Mouse (Mus musculus) intestine, embryonic 15.5 days (tissue): ENCODE data around the gene Ccnyl1. TPM values are rescaled to one million over a fixed set of nuclear protein-coding genes. Genes with fewer than 3 reads are reported as not detected.
"Not testable (repeated sequence)": the region's sequence is repeated elsewhere in the genome, so short reads cannot be mapped to it uniquely, and the experiment has no call there.

Source experiments
- ATAC-seq: fragments of 200-750 bp; cut with Nextera tagmentation; 2 replicates; pipeline ENCODE4 v1.8.0; 2017; ENCODE audit warnings: moderate TSS enrichment, moderate library complexity
- H3K27ac ChIP-seq: fragments of 300-500 bp; sonication (generic); 2 replicates; pipeline ENCODE4 v1.5.1; 2015; ENCODE audit warnings: mild to moderate bottlenecking, inconsistent platforms
- H3K27me3 ChIP-seq: fragments of 300-500 bp; sonication (generic); replicated peaks from 2 replicates; pipeline ENCODE4 v1.6.1; 2015; ENCODE audit warnings: inconsistent platforms
- H3K36me3 ChIP-seq: fragments of 300-500 bp; sonication (generic); 2 replicates; pipeline ENCODE4 v1.6.1; 2015; ENCODE audit warnings: inconsistent platforms
- H3K4me1 ChIP-seq: fragments of 300-500 bp; sonication (generic); replicated peaks from 2 replicates; pipeline ENCODE4 v1.6.1; 2015; ENCODE audit warnings: inconsistent platforms
- H3K4me2 ChIP-seq: fragments of 300-500 bp; sonication (generic); replicated peaks from 2 replicates; pipeline ENCODE4 v1.6.1; 2015; ENCODE audit warnings: mild to moderate bottlenecking, inconsistent platforms
- H3K4me3 ChIP-seq: fragments of 300-500 bp; sonication (generic); replicated peaks from 2 replicates; pipeline ENCODE4 v1.5.1; 2015; ENCODE audit warnings: inconsistent platforms
- H3K9ac ChIP-seq: fragments of 300-500 bp; sonication (generic); 2 replicates; pipeline ENCODE4 v1.6.1; 2015; ENCODE audit warnings: inconsistent platforms
- H3K9me3 ChIP-seq: fragments of 300-500 bp; sonication (generic); 2 replicates; pipeline ENCODE4 v1.6.1; 2016; ENCODE audit warnings: inconsistent platforms
- WGBS: fragments of 180-500 bp; shearing (Covaris S2); methylation state at CpG from one replicate; pipeline ENCODE4 v1.1.7; 2015; 5-methylcytosine and 5-hydroxymethylcytosine counted together
- polyA plus RNA-seq: library from polyadenylated mRNA; unstranded; fragments of >200 nt; fragmentation: Nextera tagmentation; extraction: Ambion mirVana; gene quantifications from 2 replicates; pipeline ENCODE4 v1.2.1, GENCODE M21; 2015

Ccnyl1 gene
- polyA plus RNA-seq, result 4.0 and 4.3 TPM in 2 replicates

GRCm38 (mm10) chr1:64690213-64691013 lies at the start of gene Ccnyl1:
Gene Ccnyl1 (plus strand): TSS chr1:64690455.
- Histone ChIP-seq H3K9me3 (no peaks in the 10 kb centered on the region), H3K4me2 (peak within 1 kb of the TSS; percentile 85), H3K27ac (peak within 1 kb of the TSS; percentile 67), H3K4me3 (peak within 1 kb of the TSS; percentile 96), H3K9ac (peak within 1 kb of the TSS; percentile 86), H3K27me3 (no peaks in the 10 kb centered on the region), H3K4me1 (no peaks in the 10 kb centered on the region), H3K36me3 (no peaks in the 10 kb centered on the region)
- WGBS, result under 1% methylated on average over 71 of the region's 71 CpGs
- ATAC-seq, result peak; percentile 100

GRCm38 (mm10) chr1:64641069-64641468 lies 49.2 kb upstream of the Ccnyl1 start:
- H3K36me3 ChIP-seq, result no peaks in the 10 kb centered on the region
- H3K4me3 ChIP-seq, result no peak overlapping the region
- H3K9ac ChIP-seq, result no peak overlapping the region
- H3K9me3 ChIP-seq, result no peaks in the 10 kb centered on the region
- no peak overlapping the region for H3K4me2 ChIP-seq
- no peaks in the 10 kb centered on the region for H3K4me1 ChIP-seq
- no peaks in the 10 kb centered on the region for H3K27me3 ChIP-seq
- WGBS, result 89% methylated on average over 6 of the region's 6 CpGs
- ATAC-seq, result no peak
- no peak overlapping the region for H3K27ac ChIP-seq

GRCm38 (mm10) chr1:64642541-64642940 lies 47.7 kb upstream of the Ccnyl1 start:
- WGBS, result 92% methylated on average over 8 of the region's 8 CpGs
- not testable (repeated sequence) for H3K9ac ChIP-seq, H3K27ac ChIP-seq, H3K9me3 ChIP-seq, H3K4me1 ChIP-seq, ATAC-seq, H3K36me3 ChIP-seq, H3K4me3 ChIP-seq, H3K27me3 ChIP-seq, H3K4me2 ChIP-seq

- Histone ChIP-seq H3K36me3 (no peaks in the 10 kb centered on the region), H3K9me3 (no peaks in the 10 kb centered on the region), H3K9ac (no peak overlapping the region), H3K4me2 (no peak overlapping the region), H3K27me3 (no peaks in the 10 kb centered on the region), H3K4me1 (no peaks in the 10 kb centered on the region), H3K4me3 (no peak overlapping the region), H3K27ac (no peak overlapping the region)
- no peak for ATAC-seq
- 96% methylated on average over 3 of the region's 3 CpGs for WGBS
Observed at GRCm38 (mm10) chr1:64644513-64644912, 45.7 kb upstream of the Ccnyl1 start.

GRCm38 (mm10) chr1:64649362-64650124 lies 40.7 kb upstream of the Ccnyl1 start:
- Histone ChIP-seq H3K4me1 (no peaks in the 10 kb centered on the region), H3K4me2 (no peak overlapping the region), H3K4me3 (no peak overlapping the region), H3K9ac (no peak overlapping the region), H3K27ac (no peak overlapping the region), H3K36me3 (no peaks in the 10 kb centered on the region), H3K27me3 (no peaks in the 10 kb centered on the region), H3K9me3 (no peaks in the 10 kb centered on the region)
- no peak for ATAC-seq
- WGBS, result 70% methylated on average over 11 of the region's 11 CpGs

GRCm38 (mm10) chr1:64653701-64654100 lies 36.6 kb upstream of the Ccnyl1 start:
- Histone ChIP-seq H3K4me1 (no peaks in the 10 kb centered on the region), H3K4me3 (no peak overlapping the region), H3K27ac (no peak overlapping the region), H3K36me3 (no peaks in the 10 kb centered on the region), H3K4me2 (no peak overlapping the region), H3K27me3 (no peaks in the 10 kb centered on the region), H3K9me3 (no peaks in the 10 kb centered on the region), H3K9ac (no peak overlapping the region)
- WGBS, result 90% methylated on average over 6 of the region's 6 CpGs
- ATAC-seq, result no peak

- whole genome bisulfite sequencing, result 47% methylated on average over 1 of the region's 1 CpGs
- no peaks in the 10 kb centered on the region for H3K36me3 ChIP-seq
- no peak overlapping the region for H3K4me3 ChIP-seq
- ATAC-seq, result no peak
- no peaks in the 10 kb centered on the region for H3K9me3 ChIP-seq
- no peaks in the 10 kb centered on the region for H3K27me3 ChIP-seq
- no peak overlapping the region for H3K27ac ChIP-seq
- no peaks in the 10 kb centered on the region for H3K4me1 ChIP-seq
- H3K4me2 ChIP-seq, result no peak overlapping the region
- H3K9ac ChIP-seq, result no peak overlapping the region
Observed at GRCm38 (mm10) chr1:64655415-64655814, 34.8 kb upstream of the Ccnyl1 start.

- Histone ChIP-seq H3K4me1 (no peaks in the 10 kb centered on the region), H3K27me3 (no peaks in the 10 kb centered on the region), H3K27ac (no peak overlapping the region), H3K4me3 (no peak overlapping the region), H3K4me2 (no peak overlapping the region), H3K9me3 (no peaks in the 10 kb centered on the region), H3K36me3 (no peaks in the 10 kb centered on the region), H3K9ac (no peak overlapping the region)
- no peak for ATAC-seq
- WGBS, result 81% methylated on average over 3 of the region's 3 CpGs
Observed at GRCm38 (mm10) chr1:64656423-64657129, 33.7 kb upstream of the Ccnyl1 start.

- H3K27ac ChIP-seq, result no peak overlapping the region
- H3K36me3 ChIP-seq, result no peaks in the 10 kb centered on the region
- H3K9me3 ChIP-seq, result no peaks in the 10 kb centered on the region
- no peak overlapping the region for H3K9ac ChIP-seq
- H3K4me1 ChIP-seq, result no peaks in the 10 kb centered on the region
- H3K4me2 ChIP-seq, result no peak overlapping the region
- no peak overlapping the region for H3K4me3 ChIP-seq
- no peak for ATAC-seq
- no peaks in the 10 kb centered on the region for H3K27me3 ChIP-seq
- 67% methylated on average over 7 of the region's 7 CpGs for WGBS
Observed at GRCm38 (mm10) chr1:64658876-64659275, 31.4 kb upstream of the Ccnyl1 start.

GRCm38 (mm10) chr1:64667111-64667633 lies 23.1 kb upstream of the Ccnyl1 start:
- Histone ChIP-seq H3K4me1 (no peaks in the 10 kb centered on the region), H3K27ac (no peak overlapping the region), H3K4me2 (no peak overlapping the region), H3K27me3 (no peaks in the 10 kb centered on the region), H3K9ac (no peak overlapping the region), H3K4me3 (no peak overlapping the region), H3K36me3 (no peaks in the 10 kb centered on the region), H3K9me3 (no peaks in the 10 kb centered on the region)
- 58% methylated on average over 2 of the region's 2 CpGs for WGBS
- ATAC-seq, result no peak

GRCm38 (mm10) chr1:64669451-64669850 lies 20.8 kb upstream of the Ccnyl1 start:
- Histone ChIP-seq H3K27ac (no peak overlapping the region), H3K4me3 (no peak overlapping the region), H3K36me3 (no peaks in the 10 kb centered on the region), H3K9ac (no peak overlapping the region), H3K9me3 (no peaks in the 10 kb centered on the region), H3K27me3 (no peaks in the 10 kb centered on the region), H3K4me2 (no peak overlapping the region), H3K4me1 (no peaks in the 10 kb centered on the region)
- WGBS, result 65% methylated on average over 2 of the region's 2 CpGs
- ATAC-seq, result peak; percentile 67; the same call in 1 of the 2 replicates

GRCm38 (mm10) chr1:64673931-64674330 lies 16.3 kb upstream of the Ccnyl1 start:
- Histone ChIP-seq H3K9ac (no peak overlapping the region), H3K4me2 (no peak overlapping the region), H3K27ac (no peak overlapping the region), H3K36me3 (no peaks in the 10 kb centered on the region), H3K4me1 (no peaks in the 10 kb centered on the region), H3K4me3 (no peak overlapping the region), H3K9me3 (no peaks in the 10 kb centered on the region), H3K27me3 (no peaks in the 10 kb centered on the region)
- no peak for ATAC-seq
- WGBS, result 90% methylated on average over 5 of the region's 5 CpGs
